Mouse (Mus musculus) limb, embryonic 10.5 days (tissue): ENCODE measurements at regions not wholly inside any gene's neighbourhood (a gene's known extent, or its start where the extent isn't known, plus 50 kb on each side); places are given as distances from the start of the nearest gene placed in this dataset.

Source experiments
- DNase-seq: peaks from one replicate; pipeline ENCODE4 v3.0.0-alpha.2; 2017; ENCODE audit warnings: low spot score
- H3K27ac ChIP-seq: fragments of 300-500 bp; sonication (generic); 2 replicates; pipeline ENCODE4 v1.5.1; 2016; ENCODE audit warnings: mild to moderate bottlenecking
- H3K27me3 ChIP-seq: fragments of 300-500 bp; sonication (generic); 2 replicates; pipeline ENCODE4 v1.6.1; 2016; ENCODE audit warnings: low read depth, mild to moderate bottlenecking; ENCODE audit not compliant: poor library complexity, severe bottlenecking
- H3K36me3 ChIP-seq: fragments of 300-500 bp; sonication (generic); 2 replicates; pipeline ENCODE4 v1.6.1; 2016; ENCODE audit warnings: mild to moderate bottlenecking, moderate library complexity
- H3K4me1 ChIP-seq: fragments of 300-500 bp; sonication (generic); 2 replicates; pipeline ENCODE4 v1.6.1; 2016
- H3K4me3 ChIP-seq: fragments of 300-500 bp; sonication (generic); 2 replicates; pipeline ENCODE4 v1.5.1; 2016; ENCODE audit warnings: mild to moderate bottlenecking, moderate library complexity
- H3K9me3 ChIP-seq: fragments of 300-500 bp; sonication (generic); replicated peaks from 2 replicates; pipeline ENCODE4 v1.6.1; 2016; ENCODE audit warnings: mild to moderate bottlenecking
- whole genome bisulfite sequencing: fragments of 180-500 bp; shearing (Covaris S2); methylation state at CpG from one replicate; pipeline ENCODE4 v1.1.7; 2016; 5-methylcytosine and 5-hydroxymethylcytosine counted together

GRCm38 (mm10) chr2:116813559-116813895, 65.0 kb upstream of the Tmco5 start:
- H3K9me3 ChIP-seq: no peaks in the 10 kb centered on the region
- H3K4me1 ChIP-seq: peaks cover 22% of the 10 kb centered on the region
- 0 out of 2 replicates have a peak, but pooled peaks cover 2% of the 10 kb centered on the region for H3K27me3 ChIP-seq
- no peak overlapping the region for H3K4me3 ChIP-seq
- H3K36me3 ChIP-seq: no peaks in the 10 kb centered on the region
- no peak overlapping the region for H3K27ac ChIP-seq
- 47% methylated on average over 5 of the region's 5 CpGs for WGBS
- no peak for DNase-seq

- no peak overlapping the region for H3K4me3 ChIP-seq
- no peak overlapping the region for H3K27ac ChIP-seq
- H3K4me1 ChIP-seq: peaks cover 25% of the 10 kb centered on the region
- H3K36me3 ChIP-seq: no peaks in the 10 kb centered on the region
- 83% methylated on average over 6 of the region's 6 CpGs for WGBS
- 0 out of 2 replicates have a peak, but pooled peaks cover 4% of the 10 kb centered on the region for H3K27me3 ChIP-seq
- no peaks in the 10 kb centered on the region for H3K9me3 ChIP-seq
- DNase-seq: no peak
Observed at GRCm38 (mm10) chr2:116817134-116817533, 61.4 kb upstream of the Tmco5 start.

GRCm38 (mm10) chr2:116817561-116817960, 60.9 kb upstream of the Tmco5 start:
- peaks cover 20% of the 10 kb centered on the region for H3K4me1 ChIP-seq
- WGBS: 80% methylated on average over 9 of the region's 9 CpGs
- no peak overlapping the region for H3K4me3 ChIP-seq
- no peak for DNase-seq
- H3K27ac ChIP-seq: no peak overlapping the region
- H3K27me3 ChIP-seq: peaks cover 7% of the 10 kb centered on the region; the same call in 1 of the 2 replicates
- H3K9me3 ChIP-seq: no peaks in the 10 kb centered on the region
- no peaks in the 10 kb centered on the region for H3K36me3 ChIP-seq

- no peak for DNase-seq
- Histone ChIP-seq H3K36me3 (no peaks in the 10 kb centered on the region), H3K4me3 (no peak overlapping the region), H3K4me1 (peaks cover 10% of the 10 kb centered on the region), H3K9me3 (no peaks in the 10 kb centered on the region), H3K27me3 (peaks cover 10% of the 10 kb centered on the region; the same call in 1 of the 2 replicates), H3K27ac (no peak overlapping the region)
- WGBS: 74% methylated on average over 2 of the region's 2 CpGs
Observed at GRCm38 (mm10) chr2:116818550-116818949, 59.9 kb upstream of the Tmco5 start.

- H3K27ac ChIP-seq: no peak overlapping the region
- no peak for DNase-seq
- H3K27me3 ChIP-seq: peaks cover 10% of the 10 kb centered on the region; the same call in 1 of the 2 replicates
- 69% methylated on average over 13 of the region's 13 CpGs for WGBS
- no peak overlapping the region for H3K4me3 ChIP-seq
- H3K9me3 ChIP-seq: no peaks in the 10 kb centered on the region
- peaks cover 4% of the 10 kb centered on the region for H3K4me1 ChIP-seq
- no peaks in the 10 kb centered on the region for H3K36me3 ChIP-seq
Observed at GRCm38 (mm10) chr2:116819016-116819687, 59.3 kb upstream of the Tmco5 start.

- 67% methylated on average over 13 of the region's 13 CpGs for WGBS
- DNase-seq: no peak
Observed at GRCm38 (mm10) chr2:116820831-116821745, 57.4 kb upstream of the Tmco5 start.

More at GRCm38 (mm10) chr2:116820831-116821745, 57.4 kb upstream of the Tmco5 start:
- H3K27me3 ChIP-seq: peaks cover 10% of the 10 kb centered on the region; the same call in 1 of the 2 replicates
- H3K27ac ChIP-seq: no peak overlapping the region
- no peak overlapping the region for H3K4me3 ChIP-seq
- H3K36me3 ChIP-seq: no peaks in the 10 kb centered on the region
- H3K9me3 ChIP-seq: no peaks in the 10 kb centered on the region
- 0 out of 2 replicates have a peak, but pooled peaks cover 8% of the 10 kb centered on the region for H3K4me1 ChIP-seq
